Mouse (Mus musculus): ENCODE measurements at regions not wholly inside any gene's neighbourhood (a gene's known extent, or its start where the extent isn't known, plus 50 kb on each side); places are given as distances from the start of the nearest gene placed in this dataset.

- Histone ChIP-seq H3K4me3 (no peak overlapping the region), H3K36me3 (no peaks in the 10 kb centered on the region), H3K27me3 (replicated peaks) (no peaks in the 10 kb centered on the region), H3K9ac (no peak overlapping the region), H3K27ac (replicated peaks) (no peak overlapping the region), H3K4me2 (no peak overlapping the region), H3K9me3 (no peaks in the 10 kb centered on the region), H3K4me1 (no peaks in the 10 kb centered on the region)
- 67% methylated on average over 4 of the region's 4 CpGs for WGBS
- no peak for ATAC-seq (ENCODE audit: extremely low read depth, insufficient number of reproducible peaks, low FRiP score, low TSS enrichment)
Observed at GRCm38 (mm10) chr8:15470561-15470960, 424.7 kb upstream of the BB014433 start.

DNA sequence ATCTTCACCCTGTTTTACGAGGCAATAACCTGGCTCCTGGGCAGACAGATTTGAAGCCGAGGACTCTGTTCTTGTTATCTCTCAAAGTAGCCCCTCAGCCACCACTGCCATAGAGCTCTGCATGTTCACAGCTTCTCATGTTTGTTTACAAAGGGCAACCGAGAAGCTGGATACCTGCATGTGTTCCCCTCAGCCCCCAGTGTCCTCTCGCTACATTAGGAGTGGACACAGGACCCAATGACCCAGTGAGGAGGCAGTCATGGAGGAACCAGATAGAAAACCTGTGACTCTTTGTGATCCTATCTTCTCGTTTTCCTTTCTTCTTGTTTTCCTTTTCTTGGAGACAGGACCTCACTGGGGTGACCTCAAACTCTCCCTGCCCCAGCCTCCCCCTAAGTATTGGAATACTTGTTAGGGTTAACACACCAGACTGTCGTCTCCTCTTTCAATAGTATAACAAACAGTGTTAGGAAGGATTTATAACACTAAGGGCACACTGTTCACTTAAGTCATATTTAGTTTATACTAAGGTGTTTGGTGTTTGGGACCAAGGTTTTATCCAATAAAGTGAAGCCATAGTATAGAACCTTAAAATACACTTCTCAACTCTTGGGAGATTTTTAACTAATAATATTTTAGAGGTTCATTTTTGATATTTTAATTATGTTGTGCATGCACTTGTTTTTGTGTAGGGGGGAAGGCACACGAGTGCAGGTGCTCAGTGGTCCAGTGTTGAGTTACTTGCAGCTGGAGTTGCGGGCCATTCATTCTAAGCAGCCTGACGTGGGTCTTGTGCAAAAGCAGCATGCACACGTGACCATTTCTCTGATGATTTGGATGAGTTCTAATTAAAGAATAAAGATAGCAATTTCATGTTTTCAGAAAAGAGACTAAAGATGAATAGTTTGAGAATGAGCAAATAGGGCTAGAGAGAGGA lies 422.9 kb upstream of the BB014433 start:
- H3K4me3 ChIP-seq = no peak overlapping the region
- ATAC-seq (ENCODE audit: extremely low read depth, insufficient number of reproducible peaks, low FRiP score, low TSS enrichment) = no peak
- WGBS = 60% methylated on average over 10 of the region's 10 CpGs

DNA sequence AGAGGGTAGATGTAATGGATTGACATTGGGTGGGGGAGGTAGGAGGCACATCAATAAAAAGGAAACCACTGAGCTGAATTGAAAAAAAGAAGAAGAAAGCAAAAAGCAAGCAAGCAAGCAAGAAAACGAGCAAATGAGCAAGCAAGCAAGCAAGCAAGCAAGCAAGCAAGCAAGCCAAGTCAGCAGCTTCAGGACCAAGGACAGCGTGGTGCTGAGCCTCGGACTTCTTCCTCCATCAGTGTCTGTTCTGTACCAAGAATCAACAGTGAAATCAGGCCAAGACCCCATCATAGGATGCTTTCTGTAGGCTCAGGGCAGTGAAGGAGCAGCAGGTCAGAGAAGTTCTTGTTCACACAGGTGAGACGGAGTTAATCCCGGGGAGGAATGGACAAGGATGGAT lies 392.7 kb upstream of the BB014433 start:
- Histone ChIP-seq H3K9ac (no peak overlapping the region), H3K4me1 (no peaks in the 10 kb centered on the region), H3K4me2 (no peak overlapping the region), H3K27ac (replicated peaks) (no peak overlapping the region), H3K36me3 (no peaks in the 10 kb centered on the region), H3K27me3 (replicated peaks) (no peaks in the 10 kb centered on the region), H3K9me3 (no peaks in the 10 kb centered on the region), H3K4me3 (no peak overlapping the region)
- ATAC-seq (ENCODE audit: extremely low read depth, insufficient number of reproducible peaks, low FRiP score, low TSS enrichment) = no peak
- WGBS = 46% methylated on average over 5 of the region's 5 CpGs

More for the DNA sequence above, 422.9 kb upstream of the BB014433 start:
- H3K9me3 ChIP-seq = no peaks in the 10 kb centered on the region
- H3K4me2 ChIP-seq = no peak overlapping the region
- no peak overlapping the region for H3K27ac ChIP-seq (replicated peaks)
- H3K36me3 ChIP-seq = no peaks in the 10 kb centered on the region
- H3K4me1 ChIP-seq = no peaks in the 10 kb centered on the region
- no peaks in the 10 kb centered on the region for H3K27me3 ChIP-seq (replicated peaks)
- H3K9ac ChIP-seq = no peak overlapping the region

DNA sequence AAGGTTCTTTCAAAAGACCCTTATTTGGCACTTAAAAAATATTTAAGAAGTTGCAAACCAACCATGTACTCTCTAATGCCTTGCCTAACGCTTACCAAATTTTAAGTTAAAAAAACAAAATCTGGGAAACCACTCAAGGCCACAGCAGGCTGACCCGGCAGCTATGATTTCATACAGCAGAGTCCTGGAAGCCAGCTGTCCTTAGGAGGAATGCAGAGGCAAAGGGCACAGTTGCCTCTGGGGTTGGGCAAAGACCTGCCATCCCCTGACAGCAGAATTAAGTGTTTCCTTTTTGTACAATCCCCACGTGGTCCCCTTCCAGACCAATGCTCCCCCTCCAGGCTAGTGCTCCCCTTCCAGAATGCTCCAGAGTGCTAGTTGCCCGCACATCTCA lies 348.8 kb upstream of the BB014433 start:
- Histone ChIP-seq H3K27me3 (replicated peaks) (no peaks in the 10 kb centered on the region), H3K4me1 (no peaks in the 10 kb centered on the region), H3K9me3 (no peaks in the 10 kb centered on the region), H3K4me3 (no peak overlapping the region), H3K27ac (replicated peaks) (no peak overlapping the region), H3K9ac (no peak overlapping the region), H3K36me3 (no peaks in the 10 kb centered on the region), H3K4me2 (no peak overlapping the region)
- 53% methylated on average over 4 of the region's 4 CpGs for WGBS
- ATAC-seq (ENCODE audit: extremely low read depth, insufficient number of reproducible peaks, low FRiP score, low TSS enrichment) = no peak

DNA sequence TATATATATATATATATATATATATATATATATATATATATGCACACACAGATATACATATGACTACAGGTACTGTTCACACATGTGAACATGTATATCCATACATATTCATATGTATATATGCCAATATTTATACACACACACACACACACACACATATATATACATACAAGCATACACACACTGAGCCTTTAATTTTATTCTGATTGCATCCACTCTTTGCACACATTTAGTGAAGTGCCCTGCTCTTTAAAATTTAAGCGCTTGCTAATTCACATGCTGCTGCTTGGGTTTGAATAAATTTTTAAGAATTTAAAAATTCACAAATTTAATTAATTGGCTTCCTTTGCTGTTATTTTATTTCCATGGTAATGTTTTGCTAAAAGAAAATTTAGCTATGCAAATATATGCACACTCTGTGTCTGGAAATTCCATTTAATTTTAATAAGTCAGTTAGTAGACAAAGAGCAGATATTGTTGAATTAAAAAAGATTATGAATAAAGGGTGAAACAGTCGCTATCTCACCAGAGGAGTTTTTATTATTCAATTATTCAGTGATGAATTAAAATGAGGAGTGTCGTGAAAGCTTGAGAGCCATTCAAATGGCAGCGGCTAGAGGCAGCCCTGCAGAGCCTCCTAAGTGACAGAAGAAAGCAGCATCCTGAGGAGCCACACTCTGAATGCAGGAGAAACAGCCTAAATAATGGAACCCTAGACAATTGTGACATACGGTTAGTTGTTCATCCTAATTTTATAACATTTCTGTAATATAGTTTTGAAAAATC lies 348.3 kb upstream of the BB014433 start:
- H3K4me2 ChIP-seq = no peak overlapping the region
- H3K4me3 ChIP-seq = no peak overlapping the region
- H3K27me3 ChIP-seq (replicated peaks) = no peaks in the 10 kb centered on the region
- no peak for ATAC-seq (ENCODE audit: extremely low read depth, insufficient number of reproducible peaks, low FRiP score, low TSS enrichment)
- H3K9me3 ChIP-seq = no peaks in the 10 kb centered on the region
- H3K4me1 ChIP-seq = no peaks in the 10 kb centered on the region
- H3K27ac ChIP-seq (replicated peaks) = no peak overlapping the region
- H3K36me3 ChIP-seq = no peaks in the 10 kb centered on the region
- H3K9ac ChIP-seq = no peak overlapping the region
- 72% methylated on average over 5 of the region's 5 CpGs for WGBS

- H3K27ac ChIP-seq (replicated peaks) = no peak overlapping the region
- no peak overlapping the region for H3K9ac ChIP-seq
- H3K4me2 ChIP-seq = no peak overlapping the region
- H3K4me1 ChIP-seq = no peaks in the 10 kb centered on the region
- no peaks in the 10 kb centered on the region for H3K9me3 ChIP-seq
- no peaks in the 10 kb centered on the region for H3K36me3 ChIP-seq
- WGBS = 46% methylated on average over 4 of the region's 4 CpGs
- ATAC-seq (ENCODE audit: extremely low read depth, insufficient number of reproducible peaks, low FRiP score, low TSS enrichment) = no peak
- H3K4me3 ChIP-seq = no peak overlapping the region
- H3K27me3 ChIP-seq (replicated peaks) = no peaks in the 10 kb centered on the region
Observed at GRCm38 (mm10) chr8:15392056-15392455, 346.2 kb upstream of the BB014433 start.

DNA sequence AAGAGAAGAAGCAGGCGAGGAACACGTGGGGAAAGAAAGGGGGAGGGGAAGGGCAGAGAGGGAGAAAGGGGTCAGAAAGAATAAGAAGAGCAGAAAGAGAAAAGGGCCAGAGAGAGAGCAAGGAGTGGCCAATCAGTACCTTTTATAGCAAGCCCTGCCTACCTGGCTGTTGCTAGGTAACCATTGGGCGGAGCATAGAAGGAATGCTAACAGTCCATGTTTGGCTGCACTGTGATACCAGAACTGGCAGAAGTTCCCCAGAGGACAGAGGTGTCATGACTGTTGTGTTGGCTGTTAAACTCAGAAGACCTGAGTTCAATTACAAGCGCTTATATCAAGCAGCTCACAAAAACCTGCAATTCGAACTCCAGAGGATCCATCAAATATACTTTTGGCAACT lies 342.9 kb upstream of the BB014433 start:
- H3K27me3 ChIP-seq (replicated peaks) = no peaks in the 10 kb centered on the region
- ATAC-seq (ENCODE audit: extremely low read depth, insufficient number of reproducible peaks, low FRiP score, low TSS enrichment) = no peak

DNA sequence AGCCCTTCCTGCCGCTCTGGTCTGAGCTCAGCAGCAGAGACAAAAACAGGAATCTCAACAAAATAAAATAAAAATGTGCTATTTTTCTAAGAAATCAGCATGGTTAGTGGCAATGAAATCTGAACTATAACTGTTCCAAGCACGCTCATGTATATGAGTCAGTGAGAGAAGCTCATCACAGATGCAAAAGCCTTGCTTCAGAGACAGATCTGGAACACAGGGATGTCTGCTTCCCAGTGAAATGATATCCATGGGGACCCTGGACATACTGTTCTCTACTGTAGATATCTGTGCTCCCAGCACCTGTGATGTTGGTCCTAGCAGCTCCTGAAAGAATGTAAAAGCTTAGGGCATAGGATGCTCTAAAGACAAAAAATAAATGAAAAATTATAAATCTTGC lies 321.2 kb upstream of the BB014433 start:
- ATAC-seq (ENCODE audit: extremely low read depth, insufficient number of reproducible peaks, low FRiP score, low TSS enrichment) = no peak
- H3K4me3 ChIP-seq = no peak overlapping the region
- H3K4me2 ChIP-seq = no peak overlapping the region
- no peaks in the 10 kb centered on the region for H3K36me3 ChIP-seq
- H3K9ac ChIP-seq = no peak overlapping the region
- no peaks in the 10 kb centered on the region for H3K27me3 ChIP-seq (replicated peaks)
- H3K4me1 ChIP-seq = no peaks in the 10 kb centered on the region
- H3K9me3 ChIP-seq = no peaks in the 10 kb centered on the region
- H3K27ac ChIP-seq (replicated peaks) = no peak overlapping the region
- 75% methylated on average over 2 of the region's 2 CpGs for WGBS

More for the DNA sequence above, 342.9 kb upstream of the BB014433 start:
- Histone ChIP-seq H3K36me3 (no peaks in the 10 kb centered on the region), H3K9me3 (no peaks in the 10 kb centered on the region), H3K4me1 (no peaks in the 10 kb centered on the region), H3K27ac (replicated peaks) (no peak overlapping the region), H3K4me2 (no peak overlapping the region), H3K9ac (no peak overlapping the region), H3K4me3 (no peak overlapping the region)
- WGBS = 89% methylated on average over 5 of the region's 5 CpGs

DNA sequence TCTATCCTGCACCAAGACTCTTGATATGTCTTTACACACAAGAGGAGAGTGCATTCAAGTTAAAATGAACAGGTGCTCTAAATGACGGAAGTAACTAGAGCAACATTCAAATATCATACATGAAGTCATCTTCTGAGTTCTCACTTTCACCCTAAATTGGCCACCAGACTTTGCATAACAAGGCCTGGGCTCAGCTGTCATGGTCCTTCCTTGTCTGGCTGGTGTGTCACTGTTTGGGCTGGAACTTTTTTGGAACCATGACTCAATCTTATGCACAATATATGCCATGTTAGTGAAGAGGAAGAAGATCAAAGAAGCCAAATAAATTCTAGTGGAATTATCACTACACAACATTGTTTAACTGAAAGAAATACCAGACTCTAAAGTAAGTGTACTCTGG lies 318.7 kb upstream of the BB014433 start:
- no peaks in the 10 kb centered on the region for H3K4me1 ChIP-seq
- no peaks in the 10 kb centered on the region for H3K36me3 ChIP-seq
- 88% methylated on average over 1 of the region's 1 CpGs for WGBS
- no peak overlapping the region for H3K27ac ChIP-seq (replicated peaks)
- ATAC-seq (ENCODE audit: extremely low read depth, insufficient number of reproducible peaks, low FRiP score, low TSS enrichment) = no peak
- H3K9ac ChIP-seq = no peak overlapping the region
- H3K9me3 ChIP-seq = no peaks in the 10 kb centered on the region
- H3K4me3 ChIP-seq = no peak overlapping the region
- H3K27me3 ChIP-seq (replicated peaks) = no peaks in the 10 kb centered on the region
- no peak overlapping the region for H3K4me2 ChIP-seq

GRCm38 (mm10) chr8:15344151-15344550 lies 298.3 kb upstream of the BB014433 start:
- no peak overlapping the region for H3K4me2 ChIP-seq
- ATAC-seq (ENCODE audit: extremely low read depth, insufficient number of reproducible peaks, low FRiP score, low TSS enrichment) = no peak

DNA sequence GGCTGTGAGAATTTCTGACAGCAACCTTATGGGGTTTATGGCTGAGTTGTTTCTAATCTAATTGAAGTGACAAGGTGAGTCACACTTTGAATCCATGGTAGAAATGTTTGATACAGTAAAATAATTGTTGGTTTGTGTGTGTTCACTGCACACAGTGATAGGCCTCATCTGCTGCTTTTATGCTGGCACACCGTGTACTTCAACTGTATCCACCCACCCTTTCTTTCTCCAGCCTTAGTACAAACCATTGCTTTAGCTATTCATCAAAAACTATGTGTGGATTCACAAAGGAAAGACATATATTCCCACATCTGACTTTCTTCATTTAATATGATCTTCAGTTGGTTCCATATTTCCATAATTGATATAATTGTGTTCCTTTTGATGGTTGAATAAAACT lies 297.7 kb upstream of the BB014433 start:
- Histone ChIP-seq H3K4me2 (no peak overlapping the region), H3K4me1 (no peaks in the 10 kb centered on the region), H3K36me3 (no peaks in the 10 kb centered on the region), H3K27me3 (replicated peaks) (no peaks in the 10 kb centered on the region), H3K4me3 (no peak overlapping the region), H3K9ac (no peak overlapping the region), H3K9me3 (no peaks in the 10 kb centered on the region), H3K27ac (replicated peaks) (no peak overlapping the region)
- no peak for ATAC-seq (ENCODE audit: extremely low read depth, insufficient number of reproducible peaks, low FRiP score, low TSS enrichment)
- 79% methylated on average over 1 of the region's 1 CpGs for WGBS

More at GRCm38 (mm10) chr8:15344151-15344550, 298.3 kb upstream of the BB014433 start:
- Histone ChIP-seq H3K4me1 (no peaks in the 10 kb centered on the region), H3K27me3 (replicated peaks) (no peaks in the 10 kb centered on the region), H3K9ac (no peak overlapping the region), H3K27ac (replicated peaks) (no peak overlapping the region), H3K4me3 (no peak overlapping the region), H3K9me3 (no peaks in the 10 kb centered on the region), H3K36me3 (no peaks in the 10 kb centered on the region)
- 78% methylated on average over 5 of the region's 5 CpGs for WGBS

Measured in heart, embryonic 13.5 days (tissue).